Mouse (Mus musculus): ENCODE data around the gene Tomm40l. TPM values are rescaled to one million over a fixed set of nuclear protein-coding genes. Genes with fewer than 3 reads are reported as not detected.

The Tomm40l gene
- polyA plus RNA-seq, 1 experiment from 2014 or later = 44.8 TPM

DNA sequence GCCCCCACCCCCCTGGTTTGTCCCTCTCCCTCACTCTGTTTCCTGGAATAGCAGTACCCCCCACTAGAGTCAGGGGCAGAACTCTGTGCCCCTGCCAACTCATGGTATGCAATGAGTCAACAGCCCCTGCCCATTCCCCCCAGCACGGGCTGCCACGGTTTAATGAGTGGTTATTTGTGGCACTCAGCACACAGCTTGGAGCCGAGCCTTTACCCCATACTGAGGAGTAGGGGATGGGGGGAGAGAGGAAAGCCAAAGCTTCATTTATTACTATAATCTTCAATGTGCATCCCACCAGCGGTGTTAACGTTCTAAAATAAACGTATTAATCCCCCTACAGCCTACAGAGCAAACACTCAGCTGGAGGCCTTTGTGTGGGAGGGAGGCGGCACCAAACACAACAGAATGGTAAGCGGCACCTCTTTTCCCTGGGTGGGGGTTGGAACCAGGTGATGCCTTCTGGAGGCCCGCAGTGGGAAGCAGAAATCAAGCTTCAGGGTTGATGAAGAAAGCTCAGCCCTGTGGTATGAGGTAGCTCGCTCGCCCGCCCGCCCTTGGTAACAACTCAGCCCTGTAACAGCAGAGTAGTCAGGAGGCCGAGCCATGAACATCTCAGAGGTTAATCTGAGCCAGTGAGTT, 32.7 kb downstream of the Tomm40l start:
- Histone ChIP-seq H3K4me2 (peak overlapping the region; percentile 55), H3K9me3 (no peaks in the 10 kb centered on the region), H3K27ac (replicated peaks) (peak overlapping the region; percentile 95), H3K4me1 (peaks cover 82% of the 10 kb centered on the region), H3K36me3 (no peaks in the 10 kb centered on the region), H3K27me3 (replicated peaks) (peaks cover 22% of the 10 kb centered on the region), H3K9ac (peak overlapping the region; percentile 58), H3K4me3 (peak overlapping the region; percentile 2; the same call in 1 of the 2 replicates)
- ATAC-seq (ENCODE audit: extremely low read depth, insufficient number of reproducible peaks, low FRiP score, low TSS enrichment) = peak; percentile 61; the same call in 1 of the 2 replicates
- 40% methylated on average over 14 of the region's 14 CpGs for WGBS

- no peak for ATAC-seq (ENCODE audit: extremely low read depth, insufficient number of reproducible peaks, low FRiP score, low TSS enrichment)
- Histone ChIP-seq H3K4me1 (peaks cover 82% of the 10 kb centered on the region), H3K27ac (replicated peaks) (peak overlapping the region; percentile 95), H3K4me2 (peak overlapping the region; percentile 55), H3K4me3 (peak overlapping the region; percentile 2; the same call in 1 of the 2 replicates), H3K9ac (peak overlapping the region; percentile 58), H3K27me3 (replicated peaks) (peaks cover 17% of the 10 kb centered on the region), H3K9me3 (no peaks in the 10 kb centered on the region), H3K36me3 (no peaks in the 10 kb centered on the region)
- WGBS = 11% methylated on average over 8 of the region's 8 CpGs
These were observed 33.3 kb downstream of the Tomm40l start for GRCm38 (mm10) chr1:171189046-171189445.

GRCm38 (mm10) chr1:171187851-171188700, 34.2 kb downstream of the Tomm40l start:
- no peak overlapping the region for H3K4me3 ChIP-seq
- H3K9me3 ChIP-seq = no peaks in the 10 kb centered on the region
- no peak for ATAC-seq (ENCODE audit: extremely low read depth, insufficient number of reproducible peaks, low FRiP score, low TSS enrichment)
- H3K4me1 ChIP-seq = peaks cover 80% of the 10 kb centered on the region
- H3K9ac ChIP-seq = peak overlapping the region; percentile 58
- peaks cover 8% of the 10 kb centered on the region for H3K27me3 ChIP-seq (replicated peaks)
- 69% methylated on average over 13 of the region's 13 CpGs for WGBS
- H3K36me3 ChIP-seq = no peaks in the 10 kb centered on the region
- H3K27ac ChIP-seq (replicated peaks) = peak overlapping the region; percentile 95
- no peak overlapping the region for H3K4me2 ChIP-seq

DNA sequence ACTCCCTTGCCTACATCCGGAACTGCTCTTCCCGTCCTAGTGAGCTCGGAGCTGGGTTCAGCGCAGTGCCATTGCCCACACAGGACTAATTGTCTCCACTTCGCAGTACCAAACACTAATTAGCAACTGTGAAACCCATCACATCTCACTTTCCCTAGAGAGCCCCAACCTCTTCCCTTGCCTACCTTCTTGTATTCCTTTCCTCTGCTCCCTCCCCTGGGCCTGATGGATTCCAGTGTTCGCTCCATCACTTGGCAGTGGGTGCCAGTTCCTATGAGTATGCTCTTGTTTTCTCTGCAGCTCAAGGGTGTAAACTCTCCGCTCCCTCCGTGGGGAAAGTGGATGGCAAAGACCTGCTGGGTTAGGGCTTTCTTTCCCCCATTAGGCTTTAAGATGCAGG, 36.7 kb downstream of the Tomm40l start:
- Histone ChIP-seq H3K36me3 (no peaks in the 10 kb centered on the region), H3K4me1 (peaks cover 67% of the 10 kb centered on the region), H3K27ac (replicated peaks) (peak overlapping the region; percentile 62), H3K27me3 (replicated peaks) (no peaks in the 10 kb centered on the region), H3K9ac (0 out of 2 replicates have a peak overlapping the region, but pooled peaks have one; percentile 3), H3K9me3 (no peaks in the 10 kb centered on the region), H3K4me3 (no peak overlapping the region), H3K4me2 (no peak overlapping the region)
- 64% methylated on average over 8 of the region's 8 CpGs for WGBS
- ATAC-seq (ENCODE audit: extremely low read depth, insufficient number of reproducible peaks, low FRiP score, low TSS enrichment) = no peak

GRCm38 (mm10) chr1:171184314-171184713, 38.0 kb downstream of the Tomm40l start:
- no peaks in the 10 kb centered on the region for H3K36me3 ChIP-seq
- no peaks in the 10 kb centered on the region for H3K27me3 ChIP-seq (replicated peaks)
- peaks cover 58% of the 10 kb centered on the region for H3K4me1 ChIP-seq
- no peak for ATAC-seq (ENCODE audit: extremely low read depth, insufficient number of reproducible peaks, low FRiP score, low TSS enrichment)
- WGBS = 68% methylated on average over 7 of the region's 7 CpGs
- peak overlapping the region; percentile 39; the same call in 1 of the 2 replicates for H3K4me2 ChIP-seq
- H3K9me3 ChIP-seq = no peaks in the 10 kb centered on the region
- H3K27ac ChIP-seq (replicated peaks) = peak overlapping the region; percentile 82
- no peak overlapping the region for H3K9ac ChIP-seq
- H3K4me3 ChIP-seq = no peak overlapping the region

- 43% methylated on average over 3 of the region's 3 CpGs for WGBS
- ATAC-seq (ENCODE audit: extremely low read depth, insufficient number of reproducible peaks, low FRiP score, low TSS enrichment) = peak; percentile 54; the same call in 1 of the 2 replicates
- H3K4me2 ChIP-seq = peak overlapping the region; percentile 39
These were observed 38.7 kb downstream of the Tomm40l start for GRCm38 (mm10) chr1:171183620-171184019.

DNA sequence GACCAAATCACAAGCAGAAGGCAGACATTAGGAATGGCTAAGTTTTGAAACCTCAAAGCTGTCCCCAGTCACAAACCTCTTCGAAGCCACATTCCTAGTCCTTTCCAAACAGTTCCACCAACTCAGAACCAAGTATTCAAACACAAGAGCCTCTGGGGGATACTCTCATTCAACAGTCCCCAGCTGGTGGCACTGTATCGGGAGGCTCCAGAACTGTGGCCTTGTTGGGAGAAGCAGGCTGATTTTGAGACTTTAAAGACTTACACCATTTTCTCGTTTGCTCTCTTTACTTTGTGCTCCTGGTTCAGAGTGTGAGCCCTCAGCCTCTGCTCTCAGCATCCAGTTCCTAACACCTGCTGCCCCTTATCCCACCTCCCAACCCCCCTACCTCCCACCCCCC, 39.3 kb downstream of the Tomm40l start:
- Histone ChIP-seq H3K4me2 (no peak overlapping the region), H3K4me1 (peaks cover 45% of the 10 kb centered on the region), H3K27me3 (replicated peaks) (no peaks in the 10 kb centered on the region), H3K36me3 (no peaks in the 10 kb centered on the region), H3K9me3 (no peaks in the 10 kb centered on the region), H3K9ac (no peak overlapping the region), H3K4me3 (no peak overlapping the region), H3K27ac (replicated peaks) (no peak overlapping the region)
- WGBS = 84% methylated on average over 3 of the region's 3 CpGs
- no peak for ATAC-seq (ENCODE audit: extremely low read depth, insufficient number of reproducible peaks, low FRiP score, low TSS enrichment)

More at GRCm38 (mm10) chr1:171183620-171184019, 38.7 kb downstream of the Tomm40l start:
- H3K36me3 ChIP-seq = no peaks in the 10 kb centered on the region
- H3K9me3 ChIP-seq = no peaks in the 10 kb centered on the region
- no peaks in the 10 kb centered on the region for H3K27me3 ChIP-seq (replicated peaks)
- H3K9ac ChIP-seq = no peak overlapping the region
- peaks cover 51% of the 10 kb centered on the region for H3K4me1 ChIP-seq
- H3K4me3 ChIP-seq = no peak overlapping the region
- H3K27ac ChIP-seq (replicated peaks) = peak overlapping the region; percentile 82

- no peak overlapping the region for H3K9ac ChIP-seq
- WGBS = 54% methylated on average over 5 of the region's 5 CpGs
- no peaks in the 10 kb centered on the region for H3K36me3 ChIP-seq
- no peak overlapping the region for H3K4me2 ChIP-seq
- H3K4me3 ChIP-seq = no peak overlapping the region
- no peaks in the 10 kb centered on the region for H3K27me3 ChIP-seq (replicated peaks)
- no peaks in the 10 kb centered on the region for H3K9me3 ChIP-seq
- no peak for ATAC-seq (ENCODE audit: extremely low read depth, insufficient number of reproducible peaks, low FRiP score, low TSS enrichment)
- peak overlapping the region; percentile 5; the same call in 1 of the 2 replicates for H3K27ac ChIP-seq (replicated peaks)
- H3K4me1 ChIP-seq = peaks cover 19% of the 10 kb centered on the region
These were observed 42.7 kb downstream of the Tomm40l start for GRCm38 (mm10) chr1:171179487-171180171.

DNA sequence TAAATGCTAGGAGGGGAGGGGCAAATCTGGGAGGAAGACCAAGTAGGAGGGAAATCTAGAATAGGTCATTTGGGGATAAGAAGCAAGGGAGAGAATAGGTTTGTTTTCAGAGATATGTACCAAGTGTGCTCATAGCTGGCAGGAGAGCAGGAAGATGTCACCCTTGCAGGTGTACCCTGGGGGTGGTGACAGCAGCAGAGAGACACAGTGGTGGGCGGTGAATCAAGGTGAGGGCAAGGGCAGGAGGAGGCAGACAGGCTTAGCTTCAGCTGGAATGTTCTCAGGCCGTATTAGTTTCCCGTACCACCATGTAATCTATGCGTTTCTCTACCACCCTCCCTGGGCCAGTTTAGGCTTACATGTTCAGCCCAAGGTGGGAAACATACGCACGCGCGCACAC, 49.5 kb downstream of the Tomm40l start:
- Histone ChIP-seq H3K9me3 (no peaks in the 10 kb centered on the region), H3K4me1 (peaks cover 23% of the 10 kb centered on the region), H3K4me2 (no peak overlapping the region), H3K4me3 (no peak overlapping the region), H3K9ac (no peak overlapping the region), H3K27ac (replicated peaks) (no peak overlapping the region), H3K36me3 (peaks cover 10% of the 10 kb centered on the region), H3K27me3 (replicated peaks) (no peaks in the 10 kb centered on the region)
- ATAC-seq (ENCODE audit: extremely low read depth, insufficient number of reproducible peaks, low FRiP score, low TSS enrichment) = no peak
- WGBS = 94% methylated on average over 8 of the region's 8 CpGs

- Histone ChIP-seq H3K4me2 (peak overlapping the region; percentile 5; the same call in 1 of the 2 replicates), H3K9me3 (no peaks in the 10 kb centered on the region), H3K4me1 (peaks cover 23% of the 10 kb centered on the region), H3K9ac (peak overlapping the region; percentile 35; the same call in 1 of the 2 replicates), H3K27me3 (replicated peaks) (no peaks in the 10 kb centered on the region), H3K27ac (replicated peaks) (peak overlapping the region; percentile 86), H3K4me3 (no peak overlapping the region), H3K36me3 (peaks cover 10% of the 10 kb centered on the region)
- no peak for ATAC-seq (ENCODE audit: extremely low read depth, insufficient number of reproducible peaks, low FRiP score, low TSS enrichment)
- 24% methylated on average over 3 of the region's 3 CpGs for WGBS
These were observed 51.2 kb downstream of the Tomm40l start for GRCm38 (mm10) chr1:171171138-171171537.

DNA sequence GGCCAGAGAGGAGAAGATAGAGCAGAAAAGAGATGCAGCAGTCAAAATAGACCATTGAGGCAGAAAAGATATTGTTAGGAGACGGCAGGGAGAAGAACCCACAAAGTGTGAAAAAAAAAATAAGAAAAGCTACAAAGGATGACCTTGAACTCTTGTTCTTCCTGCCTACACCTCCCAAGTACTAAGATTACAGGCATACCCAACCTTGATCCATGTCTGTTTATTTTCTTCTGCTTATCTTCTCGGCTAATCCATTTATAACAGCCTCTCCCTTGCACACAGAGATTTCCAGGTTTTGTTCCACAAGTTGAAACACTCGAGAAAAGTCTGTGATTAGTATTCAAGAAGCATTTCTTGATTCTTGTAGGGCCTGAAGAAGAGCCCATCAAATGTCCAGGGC, 52.4 kb downstream of the Tomm40l start:
- H3K4me3 ChIP-seq = no peak overlapping the region
- H3K9ac ChIP-seq = no peak overlapping the region
- H3K27me3 ChIP-seq (replicated peaks) = no peaks in the 10 kb centered on the region
- H3K4me2 ChIP-seq = no peak overlapping the region
- no peak for ATAC-seq (ENCODE audit: extremely low read depth, insufficient number of reproducible peaks, low FRiP score, low TSS enrichment)
- peaks cover 10% of the 10 kb centered on the region for H3K36me3 ChIP-seq
- WGBS = 43% methylated on average over 3 of the region's 3 CpGs
- H3K27ac ChIP-seq (replicated peaks) = 0 out of 2 replicates have a peak overlapping the region, but pooled peaks have one; percentile 37
- peaks cover 23% of the 10 kb centered on the region for H3K4me1 ChIP-seq
- H3K9me3 ChIP-seq = no peaks in the 10 kb centered on the region
